Comparison of ENCODE assay signal across 9 mouse cellular contexts in genomic region chr8:72220758-72221157, GRCm38 (mm10). TPM values are rescaled to one million over a fixed set of nuclear protein-coding genes. Genes with fewer than 3 reads are reported as not detected.
DNase-seq lines count a peak whose midpoint lies in the region; ATAC-seq and TF ChIP-seq lines count a peak whose summit lies in the region.
"Had no signal": no experiment of that assay in that cellular context is flagged by ENCODE, and none has a peak within 500 bp of the region (broad histone marks: within the 10 kb centered on the region; RNA-seq: fewer than 3 reads in every experiment).

No protein-coding gene starts in this region.

- H3K9ac ChIP-seq in kidney, embryonic 15.5 days, result no peak overlapping the region
- H3K9ac ChIP-seq in intestine, embryonic 14.5 days (ENCODE audit: low read length), result peak overlapping the region; percentile 85; the same call in 1 of the 2 replicates
- H3K9ac ChIP-seq in midbrain, postnatal 0 days (replicated peaks; ENCODE audit: low read length, poor library complexity, severe bottlenecking), result no peak overlapping the region

- H3K27ac ChIP-seq in kidney, embryonic 15.5 days, result no peak overlapping the region
- H3K27ac ChIP-seq in brown adipose tissue, adult 24 weeks (replicated peaks; ENCODE audit: low read depth, low read length), result no peak overlapping the region
- H3K27ac ChIP-seq in intestine, embryonic 14.5 days (ENCODE audit: low read depth), result no peak overlapping the region
- H3K27ac ChIP-seq in midbrain, postnatal 0 days (ENCODE audit: low read depth, low read length), result no peak overlapping the region

- WGBS in kidney, embryonic 15.5 days, result 84% methylated on average over 4 of the region's 4 CpGs
- WGBS in intestine, embryonic 14.5 days, result 89% methylated on average over 4 of the region's 4 CpGs
- 91% methylated on average over 4 of the region's 4 CpGs for WGBS in midbrain, postnatal 0 days

- TF ChIP-seq CTCF in midbrain, postnatal 0 days (IDR thresholded peaks at IDR 0.05), result peak; percentile 31

- H3K36me3 ChIP-seq in kidney, embryonic 15.5 days, result peaks cover 33% of the 10 kb centered on the region
- peaks cover 31% of the 10 kb centered on the region for H3K36me3 ChIP-seq in intestine, embryonic 14.5 days (ENCODE audit: control insufficient read depth, insufficient read depth, low read length)
- peaks cover 10% of the 10 kb centered on the region; the same call in 1 of the 2 replicates for H3K36me3 ChIP-seq in midbrain, postnatal 0 days (ENCODE audit: insufficient read depth, low read length)

- peak overlapping the region; percentile 74 for H3K4me2 ChIP-seq in kidney, embryonic 15.5 days
- H3K4me2 ChIP-seq in intestine, embryonic 14.5 days (ENCODE audit: low read length), result peak overlapping the region; percentile 93
- peak overlapping the region; percentile 58 for H3K4me2 ChIP-seq in midbrain, postnatal 0 days (ENCODE audit: low read depth, low read length, poor library complexity, severe bottlenecking)

- no peak for ATAC-seq in kidney, embryonic 15.5 days (replicated peaks; ENCODE audit: low FRiP score)
- ATAC-seq in intestine, embryonic 14.5 days (replicated peaks; ENCODE audit: low FRiP score, low TSS enrichment, low read depth), result no peak
- no peak for ATAC-seq in midbrain, postnatal 0 days (ENCODE audit: low FRiP score)

- H3K4me1 ChIP-seq in kidney, embryonic 15.5 days, result peaks cover 11% of the 10 kb centered on the region
- no peaks in the 10 kb centered on the region for H3K4me1 ChIP-seq in brown adipose tissue, adult 24 weeks (ENCODE audit: control insufficient read depth, insufficient read depth, insufficient read length, low read length)
- H3K4me1 ChIP-seq in intestine, embryonic 14.5 days (replicated peaks; ENCODE audit: control insufficient read depth, insufficient read depth, low read length), result peaks cover 10% of the 10 kb centered on the region; the same call in 1 of the 2 replicates
- H3K4me1 ChIP-seq in midbrain, postnatal 0 days (ENCODE audit: insufficient read depth, low read length), result peaks cover 8% of the 10 kb centered on the region

- H3K4me3 ChIP-seq in kidney, embryonic 15.5 days (replicated peaks), result peak overlapping the region; percentile 71
- peak overlapping the region; percentile 77 for H3K4me3 ChIP-seq in brown adipose tissue, adult 24 weeks (ENCODE audit: insufficient read depth, low read depth, low read length)
- peak overlapping the region; percentile 94 for H3K4me3 ChIP-seq in intestine, embryonic 14.5 days (ENCODE audit: low read depth, low read length)
- H3K4me3 ChIP-seq in midbrain, postnatal 0 days (ENCODE audit: low read depth, low read length), result peak overlapping the region; percentile 72; the same call in 1 of the 2 replicates

- H3K27me3 ChIP-seq in kidney, embryonic 15.5 days, result 0 out of 2 replicates have a peak, but pooled peaks cover 5% of the 10 kb centered on the region
- H3K27me3 ChIP-seq in intestine, embryonic 14.5 days (replicated peaks; ENCODE audit: control insufficient read depth, insufficient read depth, low read length), result peaks cover 8% of the 10 kb centered on the region; the same call in 1 of the 2 replicates
- no peaks in the 10 kb centered on the region for H3K27me3 ChIP-seq in midbrain, postnatal 0 days (ENCODE audit: insufficient read depth, low read length)

- no peaks in the 10 kb centered on the region for H3K9me3 ChIP-seq in kidney, embryonic 15.5 days (replicated peaks)
- H3K9me3 ChIP-seq in intestine, embryonic 14.5 days (ENCODE audit: control insufficient read depth, low read length), result no peaks in the 10 kb centered on the region
- no peaks in the 10 kb centered on the region for H3K9me3 ChIP-seq in midbrain, postnatal 0 days (ENCODE audit: low read length)

- DNase-seq in kidney, postnatal 14 days, result no peak
- DNase-seq in intestine, embryonic 14.5 days (ENCODE audit: low spot score), result no peak
- DNase-seq in midbrain, postnatal 0 days (ENCODE audit: low spot score), result no peak
- DNase-seq in right cerebral cortex, postnatal 36 days (ENCODE audit: low spot score in 2 of 2), result no peak
- DNase-seq in urinary bladder, postnatal 4 days (ENCODE audit: low spot score in 2 of 2), result no peak
- DNase-seq in adrenal gland, adult 2 months, result no peak

RNA-seq across cellular contexts. Expression of gene Fam32a, which starts 1.2 kb away (rescaled TPM):
- 73.0 and 74.0 TPM in 2 replicates for polyA plus RNA-seq in kidney, embryonic 15.5 days (2015; fragmentation: Nextera tagmentation; extraction: Ambion mirVana)
- polyA plus RNA-seq in brown adipose tissue, adult 24 weeks (2012; ENCODE audit: insufficient read depth, insufficient read length, missing spikeins), result 26.9 and 41.8 TPM in 2 replicates
- polyA plus RNA-seq in intestine, embryonic 14.5 days (2014; fragmentation: Nextera tagmentation; extraction: Ambion mirVana), result 73.3 and 74.3 TPM in 2 replicates
- 113 and 116 TPM in 2 replicates for total RNA-seq in midbrain, postnatal 0 days (2014; rRNA removed)
- 91.6 and 92.5 TPM in 2 replicates for polyA plus RNA-seq in midbrain, postnatal 0 days (2015; fragmentation: Nextera tagmentation; extraction: Ambion mirVana)
- 10 to 100 TPM; 58.6 to 63.8 TPM for total RNA-seq in adrenal gland, adult 2 months (2021)
- polyA plus RNA-seq in adrenal gland, adult 2 months (2012; rRNA removed), result 21.0 and 23.3 TPM in 2 replicates

RNA-seq across cellular contexts. Expression of gene Gm11034, which starts 7.3 kb away (rescaled TPM):
- polyA plus RNA-seq in kidney, embryonic 15.5 days (2015; fragmentation: Nextera tagmentation; extraction: Ambion mirVana), result not detected in 2 replicates
- polyA plus RNA-seq in brown adipose tissue, adult 24 weeks (2012; ENCODE audit: insufficient read depth, insufficient read length, missing spikeins), result not detected in 2 replicates
- polyA plus RNA-seq in intestine, embryonic 14.5 days (2014; fragmentation: Nextera tagmentation; extraction: Ambion mirVana), result not detected in 2 replicates
- not detected in 2 replicates for total RNA-seq in midbrain, postnatal 0 days (2014; rRNA removed)
- polyA plus RNA-seq in midbrain, postnatal 0 days (2015; fragmentation: Nextera tagmentation; extraction: Ambion mirVana), result not detected in 2 replicates
- total RNA-seq in adrenal gland, adult 2 months (2021), result not detected
- not detected in 2 replicates for polyA plus RNA-seq in adrenal gland, adult 2 months (2012; rRNA removed)
- total RNA-seq: gastrocnemius, adult 18-20 months had no signal

RNA-seq across cellular contexts. Expression of gene Cib3, which starts 8.1 kb away (rescaled TPM):
- not detected in 2 replicates for polyA plus RNA-seq in kidney, embryonic 15.5 days (2015; fragmentation: Nextera tagmentation; extraction: Ambion mirVana)
- polyA plus RNA-seq in brown adipose tissue, adult 24 weeks (2012; ENCODE audit: insufficient read depth, insufficient read length, missing spikeins), result 2.0 TPM in 1 of 2 replicates, not detected in the other
- not detected in 2 replicates for polyA plus RNA-seq in intestine, embryonic 14.5 days (2014; fragmentation: Nextera tagmentation; extraction: Ambion mirVana)
- not detected in 2 replicates for total RNA-seq in midbrain, postnatal 0 days (2014; rRNA removed)
- not detected in 2 replicates for polyA plus RNA-seq in midbrain, postnatal 0 days (2015; fragmentation: Nextera tagmentation; extraction: Ambion mirVana)
- not detected for total RNA-seq in adrenal gland, adult 2 months (2021)
- polyA plus RNA-seq in adrenal gland, adult 2 months (2012; rRNA removed), result 0.07 TPM in 1 of 2 replicates, not detected in the other
- total RNA-seq: gastrocnemius, adult 18-20 months had no signal

RNA-seq across cellular contexts. Expression of gene Ap1m1, which starts 19.1 kb away (rescaled TPM):
- polyA plus RNA-seq in kidney, embryonic 15.5 days (2015; fragmentation: Nextera tagmentation; extraction: Ambion mirVana), result 123 and 138 TPM in 2 replicates
- polyA plus RNA-seq in brown adipose tissue, adult 24 weeks (2012; ENCODE audit: insufficient read depth, insufficient read length, missing spikeins), result 35.6 and 49.6 TPM in 2 replicates
- 108 and 118 TPM in 2 replicates for polyA plus RNA-seq in intestine, embryonic 14.5 days (2014; fragmentation: Nextera tagmentation; extraction: Ambion mirVana)
- total RNA-seq in midbrain, postnatal 0 days (2014; rRNA removed), result 81.8 and 97.2 TPM in 2 replicates
- polyA plus RNA-seq in midbrain, postnatal 0 days (2015; fragmentation: Nextera tagmentation; extraction: Ambion mirVana), result 252 and 260 TPM in 2 replicates
- 10 to 100 TPM; 66.3 to 67.8 TPM for total RNA-seq in adrenal gland, adult 2 months (2021)
- 62.1 and 75.1 TPM in 2 replicates for polyA plus RNA-seq in adrenal gland, adult 2 months (2012; rRNA removed)

RNA-seq across cellular contexts. Expression of gene Hsh2d, which starts 31.3 kb away (rescaled TPM):
- polyA plus RNA-seq in kidney, embryonic 15.5 days (2015; fragmentation: Nextera tagmentation; extraction: Ambion mirVana), result 0.08 TPM in 1 of 2 replicates, not detected in the other
- polyA plus RNA-seq in brown adipose tissue, adult 24 weeks (2012; ENCODE audit: insufficient read depth, insufficient read length, missing spikeins), result not detected in 2 replicates
- 0.81 and 1.1 TPM in 2 replicates for polyA plus RNA-seq in intestine, embryonic 14.5 days (2014; fragmentation: Nextera tagmentation; extraction: Ambion mirVana)
- 0.24 and 0.55 TPM in 2 replicates for total RNA-seq in midbrain, postnatal 0 days (2014; rRNA removed)
- not detected in 2 replicates for polyA plus RNA-seq in midbrain, postnatal 0 days (2015; fragmentation: Nextera tagmentation; extraction: Ambion mirVana)
- total RNA-seq in adrenal gland, adult 2 months (2021), result not detected
- 0.17 TPM in 1 of 2 replicates, not detected in the other for polyA plus RNA-seq in adrenal gland, adult 2 months (2012; rRNA removed)
- total RNA-seq: gastrocnemius, adult 18-20 months had no signal
